Mouse (Mus musculus) lung, postnatal 10 days (tissue): Measurements from ENCODE around the gene Ing3.

ENCODE experiments used
- DNase-seq: peaks from one replicate; pipeline ENCODE4 v3.0.0; 2021

Gene Ing3

GRCm38 (mm10) chr6:21949226-21949731, at the start of gene Ing3:
Gene Ing3 (plus strand): TSS chr6:21949571.
- peak; percentile 99 for DNase-seq

GRCm38 (mm10) chr6:21909720-21910119, 39.7 kb upstream of the Ing3 start:
- DNase-seq: no peak

GRCm38 (mm10) chr6:21910804-21911203, 38.6 kb upstream of the Ing3 start:
- DNase-seq: no peak

- no peak for DNase-seq
Measured at GRCm38 (mm10) chr6:21916591-21916990, 32.8 kb upstream of the Ing3 start.

GRCm38 (mm10) chr6:21924150-21924549, 25.2 kb upstream of the Ing3 start:
- peak; percentile 17 for DNase-seq

- no peak for DNase-seq
Measured at GRCm38 (mm10) chr6:21937981-21938635, 11.3 kb upstream of the Ing3 start.

GRCm38 (mm10) chr6:21949771-21950448, 539 bp downstream of the Ing3 start:
- peak; percentile 98 for DNase-seq

- DNase-seq: no peak
Measured at GRCm38 (mm10) chr6:21950676-21951075, 1.3 kb downstream of the Ing3 start.

- DNase-seq: no peak
Measured at GRCm38 (mm10) chr6:21955468-21955867, 6.1 kb downstream of the Ing3 start.

GRCm38 (mm10) chr6:21958922-21959321, 9.6 kb downstream of the Ing3 start:
- DNase-seq: no peak

GRCm38 (mm10) chr6:21959909-21960308, 10.5 kb downstream of the Ing3 start:
- DNase-seq: no peak

GRCm38 (mm10) chr6:21977532-21977931, 28.2 kb downstream of the Ing3 start:
- peak; percentile 30 for DNase-seq

- DNase-seq: no peak
Measured at GRCm38 (mm10) chr6:21981114-21981513, 31.7 kb downstream of the Ing3 start.

- DNase-seq: peak; percentile 88
Measured at GRCm38 (mm10) chr6:21984990-21985731, 35.8 kb downstream of the Ing3 start.

GRCm38 (mm10) chr6:21985732-21986540, 36.6 kb downstream of the Ing3 start, which contains the start of gene Cped1:
Gene Cped1 (plus strand): TSS chr6:21985916.
- DNase-seq: peak; percentile 75

GRCm38 (mm10) chr6:21986660-21987331, 37.4 kb downstream of the Ing3 start:
- peak; percentile 50 for DNase-seq

GRCm38 (mm10) chr6:21987554-21987953, 38.2 kb downstream of the Ing3 start:
- no peak for DNase-seq

- no peak for DNase-seq
Measured at GRCm38 (mm10) chr6:21988296-21988695, 38.9 kb downstream of the Ing3 start.

GRCm38 (mm10) chr6:21989081-21989480, 39.7 kb downstream of the Ing3 start:
- DNase-seq: no peak

GRCm38 (mm10) chr6:21990181-21991135, 41.1 kb downstream of the Ing3 start:
- DNase-seq: no peak

GRCm38 (mm10) chr6:21991151-21991550, 41.8 kb downstream of the Ing3 start:
- DNase-seq: no peak
